Mouse (Mus musculus) fibroblast of lung, adult 2 months (primary cell): ENCODE results near the gene Il2ra.
"Not testable (repeated sequence)": the region's sequence is repeated elsewhere in the genome, so short reads cannot be mapped to it uniquely, and the experiment has no call there.

Experiments
- DNase-seq: peaks from one replicate; pipeline ENCODE4 v3.0.0-alpha.2; 2011; ENCODE audit warnings: low read depth

Il2ra gene

GRCm38 (mm10) chr2:11705201-11706025, 62.8 kb downstream of the Il2ra start, which contains the start of gene Il15ra:
Gene Il15ra (plus strand): TSS chr2:11705290.
- DNase-seq = no peak

DNA sequence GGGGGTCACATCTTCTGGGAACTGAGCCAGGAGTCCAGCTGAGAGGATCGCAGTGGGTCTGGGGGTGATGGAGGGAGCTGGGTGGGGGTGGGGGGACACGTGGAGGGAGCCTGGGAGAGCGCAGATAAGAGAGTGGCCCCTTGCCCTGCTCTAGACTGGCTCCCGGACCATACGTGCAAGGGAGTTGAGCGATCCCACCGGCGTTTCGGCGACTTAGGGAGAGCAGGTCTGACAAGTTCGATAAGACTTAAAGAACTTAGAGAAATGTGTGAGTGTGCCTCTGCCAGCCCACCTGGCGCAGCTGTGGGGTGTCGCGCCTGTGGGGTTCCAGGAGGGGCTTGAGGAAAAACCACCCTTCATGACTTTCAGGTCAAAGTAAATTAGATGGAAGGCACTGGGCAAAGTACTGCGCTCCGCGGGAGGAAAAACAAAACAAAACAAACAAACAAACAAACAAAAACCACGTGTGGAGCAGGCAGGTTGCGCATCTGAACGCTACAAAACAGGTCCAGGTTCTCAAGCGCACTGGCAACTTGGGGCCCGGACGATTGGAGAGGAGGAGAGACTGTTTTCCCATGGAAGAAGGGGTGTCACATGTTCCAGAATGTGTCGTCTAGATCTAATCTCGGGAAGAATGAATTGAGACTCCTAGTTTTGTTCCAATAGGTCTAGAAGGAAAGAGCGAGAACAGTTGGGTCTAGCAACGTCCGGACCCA, 63.6 kb downstream of the Il2ra start:
- no peak for DNase-seq

GRCm38 (mm10) chr2:11706746-11707065, 64.1 kb downstream of the Il2ra start:
- no peak for DNase-seq

DNA sequence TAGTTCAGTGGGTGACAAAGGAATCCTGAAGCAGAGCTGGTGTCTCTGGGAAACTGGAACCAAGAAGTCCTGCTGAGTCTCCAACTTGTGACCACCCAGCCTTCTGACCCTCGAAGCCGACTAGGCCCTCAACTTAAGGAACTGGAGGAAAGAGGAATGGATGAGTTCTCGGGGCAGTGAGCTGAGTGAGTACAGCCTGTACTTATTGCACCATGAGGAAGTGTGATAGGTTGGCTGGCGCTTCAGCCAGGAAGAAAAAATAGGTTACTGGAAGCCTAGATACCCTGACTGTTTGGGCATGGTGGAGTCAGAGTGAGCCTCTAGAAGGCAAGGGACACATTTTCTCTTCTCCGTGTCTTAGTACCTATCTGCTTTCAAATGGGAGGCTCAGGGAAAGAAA, 65.9 kb downstream of the Il2ra start:
- no peak for DNase-seq

- DNase-seq = not testable (repeated sequence)
Measured at GRCm38 (mm10) chr2:11710101-11710500, 67.5 kb downstream of the Il2ra start.

GRCm38 (mm10) chr2:11712483-11712990, 69.9 kb downstream of the Il2ra start:
- no peak for DNase-seq

- DNase-seq = no peak
Measured at GRCm38 (mm10) chr2:11713021-11713420, 70.4 kb downstream of the Il2ra start.

GRCm38 (mm10) chr2:11714535-11714934, 71.9 kb downstream of the Il2ra start:
- no peak for DNase-seq

DNA sequence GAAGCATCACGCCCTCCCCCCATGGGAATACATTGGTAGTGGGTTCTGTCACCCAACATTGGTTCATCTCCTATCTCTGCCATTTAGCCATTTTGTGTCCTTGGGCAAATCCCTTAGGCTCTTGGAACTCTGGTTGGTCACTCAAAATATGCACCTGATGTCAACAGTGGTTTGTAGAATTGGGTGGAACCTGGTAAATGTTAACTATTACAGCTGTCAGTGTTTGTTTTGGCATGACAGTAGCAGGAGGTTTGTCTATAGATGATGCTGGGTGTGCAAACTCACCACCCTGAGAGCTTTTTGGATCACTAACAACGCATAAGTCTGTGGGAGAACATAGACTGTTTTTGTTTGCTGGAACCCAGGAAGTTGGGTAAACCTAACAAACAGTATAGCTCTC, 76.0 kb downstream of the Il2ra start:
- DNase-seq = no peak

GRCm38 (mm10) chr2:11722564-11722963, 80.0 kb downstream of the Il2ra start:
- DNase-seq = no peak

DNA sequence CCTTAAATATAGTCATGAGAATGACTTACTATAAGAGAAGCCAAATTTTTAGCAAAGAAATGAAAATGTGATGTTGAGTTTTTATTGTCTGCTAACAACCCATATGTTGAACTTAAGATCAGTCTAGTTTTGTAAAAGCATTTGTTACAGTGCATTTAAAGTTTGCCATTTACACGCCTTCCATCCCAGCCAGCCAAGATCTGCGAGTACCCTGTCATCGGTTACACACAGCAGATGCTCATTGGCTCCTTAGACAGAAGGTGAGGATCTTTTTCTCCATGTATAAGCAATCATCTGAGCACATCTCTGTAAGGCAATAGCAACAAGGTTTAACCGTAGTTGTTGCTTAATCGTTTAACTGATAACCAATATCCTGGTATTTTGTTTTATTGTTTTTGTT, 85.0 kb downstream of the Il2ra start:
- DNase-seq = no peak

DNA sequence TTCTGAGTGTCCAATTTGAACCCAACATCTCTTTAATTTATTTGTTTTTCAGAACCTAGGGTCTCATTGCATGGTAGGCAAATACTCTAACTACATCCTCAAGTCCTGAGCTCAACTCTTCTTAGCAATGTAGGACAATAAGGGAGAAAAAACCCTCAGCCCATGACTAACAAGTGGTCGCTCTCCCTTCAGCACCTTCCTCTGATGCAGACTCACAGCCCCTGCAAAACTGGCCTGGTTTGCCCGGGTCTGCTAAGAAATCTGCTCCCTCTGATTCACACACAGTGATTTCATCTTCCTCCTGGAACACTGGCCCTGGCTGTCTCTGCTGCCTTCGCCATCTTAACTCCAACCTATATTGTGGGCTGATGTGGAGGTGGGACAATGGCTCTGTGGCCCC, 86.5 kb downstream of the Il2ra start:
- no peak for DNase-seq

- DNase-seq = no peak
Measured at GRCm38 (mm10) chr2:11732978-11733377, 90.4 kb downstream of the Il2ra start.

DNA sequence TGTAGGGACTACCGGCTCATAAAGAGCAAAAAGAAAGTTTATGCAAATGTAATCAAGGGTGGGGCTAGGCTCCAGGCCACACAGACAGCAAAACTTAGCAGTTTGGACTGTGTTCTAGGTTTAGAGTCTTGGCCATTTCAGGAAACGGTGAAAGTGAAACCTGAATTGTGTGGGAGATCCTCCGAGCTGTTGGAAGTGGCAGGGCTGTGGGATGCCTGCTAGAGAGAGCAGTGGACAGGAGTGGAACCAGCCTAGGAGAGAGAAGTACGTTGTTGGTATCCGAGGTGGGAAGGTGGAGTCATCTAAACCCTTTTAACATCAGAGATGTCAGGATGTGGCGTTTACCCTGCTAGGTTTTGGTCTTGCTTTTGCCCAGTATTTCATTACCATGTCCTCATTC, 93.2 kb downstream of the Il2ra start:
- DNase-seq = no peak

GRCm38 (mm10) chr2:11738794-11739193, 96.2 kb downstream of the Il2ra start:
- no peak for DNase-seq

- DNase-seq = no peak
Measured at GRCm38 (mm10) chr2:11739516-11740051, 97.0 kb downstream of the Il2ra start.
